Mouse (Mus musculus): ENCODE results near the gene Vmn1r85. TPM values are rescaled to one million over a fixed set of nuclear protein-coding genes. Genes with fewer than 3 reads are reported as not detected.

Vmn1r85 gene
- not detected for polyA plus RNA-seq (2017; shearing (Covaris generic))

GRCm38 (mm10) chr7:13095073-13095472 is at the start of gene Vmn1r85:
TSS of gene Vmn1r85 (minus strand) at chr7:13095173.

GRCm38 (mm10) chr7:13140057-13140456 is 45.1 kb upstream of the Vmn1r85 start, which contains the start of gene Vmn1r87:
TSS of gene Vmn1r87 (minus strand) at chr7:13140157.

GRCm38 (mm10) chr7:13119817-13120216 is 24.8 kb upstream of the Vmn1r85 start, which contains the start of gene Vmn1r86:
TSS of gene Vmn1r86 (minus strand) at chr7:13119917.

GRCm38 (mm10) chr7:13054287-13055010 is 40.5 kb downstream of the Vmn1r85 start, which contains the start of gene Mzf1:
TSS of gene Mzf1 (minus strand) at chr7:13054764.

GRCm38 (mm10) chr7:13037901-13038555 is 56.9 kb downstream of the Vmn1r85 start, which contains the start of gene Ube2m:
TSS of gene Ube2m (minus strand) at chr7:13038275.

DNA sequence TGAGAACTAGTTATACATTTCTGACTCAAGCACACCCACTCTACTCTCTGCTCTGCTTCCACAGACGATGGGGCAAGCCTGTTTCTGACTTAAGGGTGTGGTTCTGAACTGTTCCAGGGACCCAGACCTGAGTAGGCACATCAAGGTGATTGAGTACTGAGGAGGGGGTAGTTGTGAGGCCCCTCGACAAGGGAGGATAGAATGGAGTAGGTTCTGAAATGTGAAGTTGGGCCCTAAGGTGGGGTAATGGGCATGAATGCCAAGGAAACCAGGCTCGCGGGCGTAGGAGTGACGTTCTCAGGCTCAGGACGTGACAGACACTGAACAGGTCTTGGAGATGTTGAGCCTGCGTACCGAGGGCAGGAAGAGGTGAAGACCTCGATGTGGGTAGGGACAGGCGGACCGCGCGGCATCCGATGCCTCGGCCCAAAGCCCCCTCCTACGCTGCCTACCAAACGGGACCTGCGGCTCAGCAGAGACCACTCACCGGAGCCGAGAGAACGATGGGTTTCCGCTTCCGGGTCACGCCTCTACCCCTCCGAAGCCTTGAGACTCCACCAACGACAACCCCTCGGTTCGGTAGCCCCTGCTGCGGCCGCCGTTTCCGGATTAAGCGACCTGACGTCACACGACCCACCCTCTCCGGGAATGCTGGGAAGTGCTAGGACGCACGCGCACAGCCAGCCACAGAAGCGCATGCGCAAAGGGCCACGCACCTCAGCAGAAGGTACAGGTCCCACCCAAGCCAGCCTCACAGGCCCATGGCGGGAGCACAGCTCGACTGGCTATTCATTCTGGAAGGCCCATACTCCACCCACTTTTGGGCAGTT is 60.6 kb downstream of the Vmn1r85 start, which contains the start of gene Chmp2a:
Gene Chmp2a, minus strand, starts transcription at position 660 of the 830 bp plus-strand sequence.

Other genes with a start within 250 kb of the Vmn1r85 start
- 0.42 TPM for gene Zfp128, start 214.0 kb downstream of the Vmn1r85 start, polyA plus RNA-seq (2017; shearing (Covaris generic))
- 5.2 TPM for gene Zscan22, start 197.4 kb downstream of the Vmn1r85 start, polyA plus RNA-seq (2017; shearing (Covaris generic))
- gene Rps5, start 172.9 kb downstream of the Vmn1r85 start, polyA plus RNA-seq (2017; shearing (Covaris generic)): 1,062 TPM
- gene Rnf225, start 167.8 kb downstream of the Vmn1r85 start, polyA plus RNA-seq (2017; shearing (Covaris generic)): not detected
- 0.60 TPM for gene Zfp324, start 129.3 kb downstream of the Vmn1r85 start, polyA plus RNA-seq (2017; shearing (Covaris generic))
- 3.5 TPM for gene Zfp446, start 117.3 kb downstream of the Vmn1r85 start, polyA plus RNA-seq (2017; shearing (Covaris generic))
- 0.21 TPM for gene Slc27a5, start 97.0 kb downstream of the Vmn1r85 start, polyA plus RNA-seq (2017; shearing (Covaris generic))
- 106 TPM for gene Trim28, start 96.1 kb downstream of the Vmn1r85 start, polyA plus RNA-seq (2017; shearing (Covaris generic))
- 6.3 TPM for gene Zbtb45, start 85.1 kb downstream of the Vmn1r85 start, polyA plus RNA-seq (2017; shearing (Covaris generic))
- 163 TPM for gene Chmp2a, start 60.4 kb downstream of the Vmn1r85 start, polyA plus RNA-seq (2017; shearing (Covaris generic))
- gene Ube2m, start 56.9 kb downstream of the Vmn1r85 start, polyA plus RNA-seq (2017; shearing (Covaris generic)): 133 TPM
- gene Mzf1, start 40.4 kb downstream of the Vmn1r85 start, polyA plus RNA-seq (2017; shearing (Covaris generic)): 0.09 TPM
- gene Vmn1r86, start 24.7 kb upstream of the Vmn1r85 start, polyA plus RNA-seq (2017; shearing (Covaris generic)): not detected
- gene Vmn1r87, start 45.0 kb upstream of the Vmn1r85 start, polyA plus RNA-seq (2017; shearing (Covaris generic)): 0.16 TPM
- gene Vmn1r88, start 64.4 kb upstream of the Vmn1r85 start, polyA plus RNA-seq (2017; shearing (Covaris generic)): 0.07 TPM
- not detected for gene Vmn1r89, start 117.8 kb upstream of the Vmn1r85 start, polyA plus RNA-seq (2017; shearing (Covaris generic))
- 13.6 TPM for gene Lig1, start 182.1 kb upstream of the Vmn1r85 start, polyA plus RNA-seq (2017; shearing (Covaris generic))
- gene Zswim9, start 183.5 kb upstream of the Vmn1r85 start, polyA plus RNA-seq (2017; shearing (Covaris generic)): 1.7 TPM
- gene Pla2g4c, start 229.5 kb upstream of the Vmn1r85 start, polyA plus RNA-seq (2017; shearing (Covaris generic)): not detected

Data from effector memory CD4-positive, alpha-beta T cell, adult 5 months (primary cell).